Mouse (Mus musculus) brain, embryonic 18.5 days (tissue): ENCODE results near the gene Scap.
"Not testable (repeated sequence)": the region's sequence is repeated elsewhere in the genome, so short reads cannot be mapped to it uniquely, and the experiment has no call there.

Source experiments
- DNase-seq: peaks from one replicate; pipeline ENCODE4 v3.0.0-alpha.2; 2012; ENCODE audit warnings: low read depth, low spot score

Scap gene

GRCm38 (mm10) chr9:110330341-110330740, 2.7 kb upstream of the Scap start:
- no peak for DNase-seq

- not testable (repeated sequence) for DNase-seq
Observed at GRCm38 (mm10) chr9:110330913-110331312, 2.2 kb upstream of the Scap start.

- no peak for DNase-seq
Observed at GRCm38 (mm10) chr9:110333896-110334259, 790 bp downstream of the Scap start.

- no peak for DNase-seq
Observed at GRCm38 (mm10) chr9:110334849-110335248, 1.8 kb downstream of the Scap start.

- DNase-seq: no peak
Observed at GRCm38 (mm10) chr9:110340037-110340750, 7.1 kb downstream of the Scap start.

- no peak for DNase-seq
Observed at GRCm38 (mm10) chr9:110342008-110342407, 8.9 kb downstream of the Scap start.

GRCm38 (mm10) chr9:110343805-110344204, 10.7 kb downstream of the Scap start:
- no peak for DNase-seq

GRCm38 (mm10) chr9:110345057-110345739, 12.1 kb downstream of the Scap start:
- DNase-seq: no peak

GRCm38 (mm10) chr9:110348899-110349298, 15.8 kb downstream of the Scap start:
- no peak for DNase-seq

- no peak for DNase-seq
Observed at GRCm38 (mm10) chr9:110350188-110350587, 17.1 kb downstream of the Scap start.

GRCm38 (mm10) chr9:110350612-110351011, 17.5 kb downstream of the Scap start:
- no peak for DNase-seq

GRCm38 (mm10) chr9:110351350-110351749, 18.3 kb downstream of the Scap start:
- DNase-seq: no peak

GRCm38 (mm10) chr9:110351932-110352632, 19.0 kb downstream of the Scap start:
- DNase-seq: no peak

GRCm38 (mm10) chr9:110358341-110358740, 25.3 kb downstream of the Scap start:
- DNase-seq: no peak

- no peak for DNase-seq
Observed at GRCm38 (mm10) chr9:110361299-110361698, 28.2 kb downstream of the Scap start.

GRCm38 (mm10) chr9:110362337-110362736, 29.2 kb downstream of the Scap start:
- no peak for DNase-seq

- no peak for DNase-seq
Observed at GRCm38 (mm10) chr9:110366746-110367145, 33.7 kb downstream of the Scap start.

- DNase-seq: no peak
Observed at GRCm38 (mm10) chr9:110369860-110370259, 36.8 kb downstream of the Scap start.

- DNase-seq: no peak
Observed at GRCm38 (mm10) chr9:110373871-110374270, 40.8 kb downstream of the Scap start.

GRCm38 (mm10) chr9:110375668-110376067, 42.6 kb downstream of the Scap start:
- no peak for DNase-seq

GRCm38 (mm10) chr9:110377655-110378054, 44.6 kb downstream of the Scap start:
- DNase-seq: not testable (repeated sequence)

- no peak for DNase-seq
Observed at GRCm38 (mm10) chr9:110379361-110379760, 46.3 kb downstream of the Scap start.

GRCm38 (mm10) chr9:110380662-110381061, 47.6 kb downstream of the Scap start:
- no peak for DNase-seq
